Mouse (Mus musculus): ENCODE data around the gene Tnni2.

Tnni2 gene

GRCm38 (mm10) chr7:142460636-142461077 is 19.0 kb downstream of the Tnni2 start, which contains the start of gene Lsp1:
Lsp1 (plus strand) TSS chr7:142460809.
- DNase-seq (ENCODE audit: low read depth, low spot score) = no peak

- DNase-seq (ENCODE audit: low read depth, low spot score) = no peak
Observed at GRCm38 (mm10) chr7:142461446-142461845, 19.8 kb downstream of the Tnni2 start.

- DNase-seq (ENCODE audit: low read depth, low spot score) = no peak
Observed at GRCm38 (mm10) chr7:142462190-142462589, 20.6 kb downstream of the Tnni2 start.

- DNase-seq (ENCODE audit: low read depth, low spot score) = no peak
Observed at GRCm38 (mm10) chr7:142462594-142463078, 21.0 kb downstream of the Tnni2 start.

GRCm38 (mm10) chr7:142470171-142470691 is 28.6 kb downstream of the Tnni2 start:
- DNase-seq (ENCODE audit: low read depth, low spot score) = no peak

GRCm38 (mm10) chr7:142470808-142471413 is 29.3 kb downstream of the Tnni2 start:
- no peak for DNase-seq (ENCODE audit: low read depth, low spot score)

GRCm38 (mm10) chr7:142471414-142471861 is 29.8 kb downstream of the Tnni2 start:
- DNase-seq (ENCODE audit: low read depth, low spot score) = no peak

- no peak for DNase-seq (ENCODE audit: low read depth, low spot score)
Observed at GRCm38 (mm10) chr7:142471884-142472570, 30.4 kb downstream of the Tnni2 start.

- no peak for DNase-seq (ENCODE audit: low read depth, low spot score)
Observed at GRCm38 (mm10) chr7:142472936-142473335, 31.3 kb downstream of the Tnni2 start.

- no peak for DNase-seq (ENCODE audit: low read depth, low spot score)
Observed at GRCm38 (mm10) chr7:142473476-142473875, 31.9 kb downstream of the Tnni2 start.

GRCm38 (mm10) chr7:142474799-142475198 is 33.2 kb downstream of the Tnni2 start:
- no peak for DNase-seq (ENCODE audit: low read depth, low spot score)

GRCm38 (mm10) chr7:142475641-142476040 is 34.0 kb downstream of the Tnni2 start:
- no peak for DNase-seq (ENCODE audit: low read depth, low spot score)

- DNase-seq (ENCODE audit: low read depth, low spot score) = no peak
Observed at GRCm38 (mm10) chr7:142476271-142476670, 34.7 kb downstream of the Tnni2 start.

GRCm38 (mm10) chr7:142476795-142477452 is 35.3 kb downstream of the Tnni2 start:
- DNase-seq (ENCODE audit: low read depth, low spot score) = no peak

GRCm38 (mm10) chr7:142478001-142478400 is 36.4 kb downstream of the Tnni2 start:
- no peak for DNase-seq (ENCODE audit: low read depth, low spot score)

GRCm38 (mm10) chr7:142478574-142478973 is 37.0 kb downstream of the Tnni2 start:
- no peak for DNase-seq (ENCODE audit: low read depth, low spot score)

- no peak for DNase-seq (ENCODE audit: low read depth, low spot score)
Observed at GRCm38 (mm10) chr7:142479307-142479706, 37.7 kb downstream of the Tnni2 start.

GRCm38 (mm10) chr7:142479886-142480285 is 38.3 kb downstream of the Tnni2 start:
- no peak for DNase-seq (ENCODE audit: low read depth, low spot score)

- DNase-seq (ENCODE audit: low read depth, low spot score) = no peak
Observed at GRCm38 (mm10) chr7:142480661-142481060, 39.1 kb downstream of the Tnni2 start.

GRCm38 (mm10) chr7:142481186-142481567 is 39.6 kb downstream of the Tnni2 start:
- DNase-seq (ENCODE audit: low read depth, low spot score) = no peak

GRCm38 (mm10) chr7:142481568-142482255 is 40.1 kb downstream of the Tnni2 start:
- no peak for DNase-seq (ENCODE audit: low read depth, low spot score)

- DNase-seq (ENCODE audit: low read depth, low spot score) = no peak
Observed at GRCm38 (mm10) chr7:142482256-142482609, 40.6 kb downstream of the Tnni2 start.
